Mouse (Mus musculus): ENCODE results near the gene Cela3a. TPM values are rescaled to one million over a fixed set of nuclear protein-coding genes. Genes with fewer than 3 reads are reported as not detected.

The Cela3a gene
- not detected in 2 replicates for polyA plus RNA-seq (2015; fragmentation: Nextera tagmentation; extraction: Ambion mirVana)

DNA sequence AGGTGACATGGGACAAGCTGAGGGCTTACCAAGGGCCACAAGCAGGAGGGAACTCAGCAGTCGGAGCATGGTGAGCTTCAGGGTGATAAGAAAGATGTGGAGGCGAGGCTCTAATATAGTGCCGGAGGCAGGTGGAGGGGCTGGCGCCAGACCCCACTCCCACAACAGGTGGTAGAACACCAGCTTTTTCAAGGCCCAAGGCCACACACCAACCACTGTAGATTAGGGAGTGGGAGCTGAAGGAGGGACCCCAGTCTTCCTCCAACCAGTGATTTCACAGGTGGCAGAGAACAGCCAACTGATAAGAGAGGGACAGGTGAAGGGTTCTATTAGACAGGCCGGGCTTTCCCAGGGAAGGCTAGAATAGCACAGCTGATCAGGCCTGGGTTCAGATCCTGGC, at the start of gene Cela3a:
Cela3a (minus strand) TSS at position 101 of the 400 bp plus-strand sequence.
- no peaks in the 10 kb centered on the region for H3K9me3 ChIP-seq (ENCODE audit: control insufficient read depth, low read length)
- H3K9ac ChIP-seq (ENCODE audit: low read length) = no peak within 1 kb of the TSS
- no peak within 1 kb of the TSS for H3K27ac ChIP-seq (ENCODE audit: low read length)
- H3K27me3 ChIP-seq (ENCODE audit: control insufficient read depth, insufficient read depth, low read depth, low read length) = no peaks in the 10 kb centered on the region
- WGBS = 86% methylated on average over 5 of the region's 5 CpGs
- no peak within 1 kb of the TSS for H3K4me3 ChIP-seq (ENCODE audit: low read length)
- no peaks in the 10 kb centered on the region for H3K36me3 ChIP-seq (ENCODE audit: control insufficient read depth, insufficient read depth, low read length)
- no peak within 1 kb of the TSS for H3K4me2 ChIP-seq (ENCODE audit: low read depth, low read length)
- H3K4me1 ChIP-seq (replicated peaks; ENCODE audit: control insufficient read depth, insufficient read depth, low read length) = no peaks in the 10 kb centered on the region
- ATAC-seq (ENCODE audit: low read depth) = no peak

DNA sequence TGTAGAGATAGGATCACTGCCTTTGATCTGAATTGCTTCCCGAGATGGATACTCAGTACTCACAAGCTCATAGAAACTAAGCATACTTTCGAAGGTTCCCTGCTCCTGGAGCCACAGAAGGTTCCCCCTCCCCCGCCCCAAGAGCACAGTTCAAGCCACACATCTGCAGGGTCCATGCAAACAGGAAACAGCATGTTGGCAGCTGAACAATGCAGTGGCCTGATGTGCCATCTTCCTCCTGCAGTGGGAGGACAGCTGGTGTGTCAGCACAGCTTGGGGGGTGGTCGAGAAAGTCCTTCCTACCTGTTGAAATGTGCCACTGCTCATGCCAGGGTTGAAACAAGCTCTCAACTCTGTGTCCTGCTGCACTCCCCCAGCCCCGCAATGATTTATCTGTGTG, 49.3 kb upstream of the Cela3a start:
- Histone ChIP-seq H3K4me2 (ENCODE audit: low read depth, low read length) (no peak overlapping the region), H3K9me3 (ENCODE audit: control insufficient read depth, low read length) (no peaks in the 10 kb centered on the region), H3K4me3 (ENCODE audit: low read length) (no peak overlapping the region), H3K4me1 (replicated peaks; ENCODE audit: control insufficient read depth, insufficient read depth, low read length) (peaks cover 22% of the 10 kb centered on the region), H3K9ac (ENCODE audit: low read length) (no peak overlapping the region), H3K36me3 (ENCODE audit: control insufficient read depth, insufficient read depth, low read length) (no peaks in the 10 kb centered on the region), H3K27me3 (ENCODE audit: control insufficient read depth, insufficient read depth, low read depth, low read length) (no peaks in the 10 kb centered on the region), H3K27ac (ENCODE audit: low read length) (0 out of 2 replicates have a peak overlapping the region, but pooled peaks have one; percentile 19)
- 36% methylated on average over 5 of the region's 5 CpGs for WGBS
- ATAC-seq (ENCODE audit: low read depth) = no peak

DNA sequence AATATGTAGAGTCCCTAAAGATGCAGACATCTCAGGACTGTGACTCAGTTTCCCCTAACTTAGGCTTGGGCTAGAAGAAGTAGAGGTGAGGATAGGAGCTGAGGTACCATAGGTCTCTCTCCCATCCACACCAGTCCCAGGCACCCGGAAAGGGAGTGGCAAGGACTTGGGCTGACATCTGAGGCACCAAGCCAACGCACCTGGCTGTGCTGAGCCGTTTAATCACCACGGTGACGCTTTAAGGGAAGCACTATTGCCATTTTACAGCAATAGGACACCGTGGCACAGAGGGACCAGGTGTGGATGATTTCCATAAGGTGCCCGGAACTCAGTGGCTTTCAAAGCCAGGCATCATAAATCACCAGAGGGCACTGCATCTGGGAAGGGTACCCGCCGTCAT, 48.7 kb upstream of the Cela3a start:
- no peaks in the 10 kb centered on the region for H3K36me3 ChIP-seq (ENCODE audit: control insufficient read depth, insufficient read depth, low read length)
- ATAC-seq (ENCODE audit: low read depth) = no peak
- no peak overlapping the region for H3K4me2 ChIP-seq (ENCODE audit: low read depth, low read length)
- no peak overlapping the region for H3K9ac ChIP-seq (ENCODE audit: low read length)
- H3K4me1 ChIP-seq (replicated peaks; ENCODE audit: control insufficient read depth, insufficient read depth, low read length) = peaks cover 28% of the 10 kb centered on the region
- no peak overlapping the region for H3K4me3 ChIP-seq (ENCODE audit: low read length)
- no peak overlapping the region for H3K27ac ChIP-seq (ENCODE audit: low read length)
- H3K9me3 ChIP-seq (ENCODE audit: control insufficient read depth, low read length) = no peaks in the 10 kb centered on the region
- H3K27me3 ChIP-seq (ENCODE audit: control insufficient read depth, insufficient read depth, low read depth, low read length) = no peaks in the 10 kb centered on the region
- 68% methylated on average over 9 of the region's 9 CpGs for WGBS

DNA sequence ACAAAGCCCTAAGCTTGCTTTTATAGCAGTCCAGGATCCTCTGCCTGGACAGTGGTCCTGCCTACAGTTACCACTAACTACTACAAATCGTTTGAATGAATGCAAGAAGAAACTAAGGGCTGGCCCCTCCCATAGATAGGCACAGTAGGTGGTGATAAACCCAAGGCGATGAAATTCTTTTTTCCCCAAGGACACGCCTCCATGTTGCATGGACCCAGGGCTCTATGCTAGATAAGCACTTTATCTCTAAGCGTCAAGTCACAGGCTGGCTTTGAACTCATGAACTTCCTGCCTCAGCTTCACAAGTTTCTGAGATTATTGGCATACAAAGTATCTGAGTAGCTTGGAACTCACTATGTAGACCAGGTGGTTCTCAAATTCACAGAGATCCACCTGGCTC, 47.7 kb upstream of the Cela3a start:
- H3K9ac ChIP-seq (ENCODE audit: low read length) = no peak overlapping the region
- H3K4me2 ChIP-seq (ENCODE audit: low read depth, low read length) = no peak overlapping the region
- peaks cover 25% of the 10 kb centered on the region for H3K4me1 ChIP-seq (replicated peaks; ENCODE audit: control insufficient read depth, insufficient read depth, low read length)
- H3K9me3 ChIP-seq (ENCODE audit: control insufficient read depth, low read length) = no peaks in the 10 kb centered on the region
- 57% methylated on average over 4 of the region's 4 CpGs for WGBS
- H3K36me3 ChIP-seq (ENCODE audit: control insufficient read depth, insufficient read depth, low read length) = no peaks in the 10 kb centered on the region
- H3K27me3 ChIP-seq (ENCODE audit: control insufficient read depth, insufficient read depth, low read depth, low read length) = no peaks in the 10 kb centered on the region
- ATAC-seq (ENCODE audit: low read depth) = no peak
- no peak overlapping the region for H3K27ac ChIP-seq (ENCODE audit: low read length)
- no peak overlapping the region for H3K4me3 ChIP-seq (ENCODE audit: low read length)

DNA sequence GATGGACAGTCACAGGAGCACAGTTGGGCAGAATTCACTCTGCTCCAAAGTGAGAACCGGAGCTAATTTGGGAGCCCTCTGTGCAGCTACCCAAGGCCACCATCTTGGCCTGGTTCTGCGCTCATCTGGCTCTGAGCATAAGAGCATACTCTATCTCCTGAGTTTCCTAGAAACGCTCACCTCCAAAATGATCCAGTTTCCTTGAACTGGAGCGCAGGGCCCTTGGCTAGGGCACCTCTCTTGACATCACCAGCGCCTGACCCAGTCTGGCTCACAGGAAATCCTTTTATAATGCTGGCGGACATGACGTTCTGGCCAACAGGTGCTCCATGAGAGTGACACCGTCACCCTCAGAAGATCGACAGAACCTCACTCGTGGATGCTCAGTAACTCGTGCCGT, 47.0 kb upstream of the Cela3a start:
- Histone ChIP-seq H3K27me3 (ENCODE audit: control insufficient read depth, insufficient read depth, low read depth, low read length) (no peaks in the 10 kb centered on the region), H3K4me2 (ENCODE audit: low read depth, low read length) (no peak overlapping the region), H3K9me3 (ENCODE audit: control insufficient read depth, low read length) (no peaks in the 10 kb centered on the region), H3K4me1 (replicated peaks; ENCODE audit: control insufficient read depth, insufficient read depth, low read length) (peaks cover 22% of the 10 kb centered on the region), H3K9ac (ENCODE audit: low read length) (no peak overlapping the region), H3K27ac (ENCODE audit: low read length) (no peak overlapping the region), H3K4me3 (ENCODE audit: low read length) (no peak overlapping the region), H3K36me3 (ENCODE audit: control insufficient read depth, insufficient read depth, low read length) (no peaks in the 10 kb centered on the region)
- WGBS = 73% methylated on average over 12 of the region's 12 CpGs
- ATAC-seq (ENCODE audit: low read depth) = no peak

DNA sequence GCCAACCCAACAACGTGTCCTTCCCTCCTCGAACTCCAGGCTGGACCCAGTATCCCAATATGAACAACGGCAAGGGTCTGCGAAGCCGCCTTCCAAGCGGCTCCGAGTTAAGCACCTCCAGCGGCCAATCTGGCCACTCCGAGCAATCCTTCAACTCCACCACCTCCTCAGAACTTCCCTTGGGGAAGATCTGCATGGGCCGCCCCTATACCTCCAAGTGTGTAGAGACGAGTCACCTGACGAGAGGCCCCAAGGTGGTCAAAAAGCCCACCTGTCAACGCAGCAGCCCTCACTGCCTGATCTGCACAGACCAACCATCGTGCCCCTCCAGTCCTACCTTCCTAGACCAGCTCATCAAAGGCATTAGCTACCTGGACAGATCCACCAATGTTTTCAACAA, 45.0 kb upstream of the Cela3a start:
- Histone ChIP-seq H3K4me1 (replicated peaks; ENCODE audit: control insufficient read depth, insufficient read depth, low read length) (peaks cover 16% of the 10 kb centered on the region), H3K27me3 (ENCODE audit: control insufficient read depth, insufficient read depth, low read depth, low read length) (no peaks in the 10 kb centered on the region), H3K4me2 (ENCODE audit: low read depth, low read length) (no peak overlapping the region), H3K9ac (ENCODE audit: low read length) (no peak overlapping the region), H3K36me3 (ENCODE audit: control insufficient read depth, insufficient read depth, low read length) (no peaks in the 10 kb centered on the region), H3K9me3 (ENCODE audit: control insufficient read depth, low read length) (no peaks in the 10 kb centered on the region), H3K27ac (ENCODE audit: low read length) (no peak overlapping the region), H3K4me3 (ENCODE audit: low read length) (no peak overlapping the region)
- 77% methylated on average over 14 of the region's 14 CpGs for WGBS
- ATAC-seq (ENCODE audit: low read depth) = no peak

DNA sequence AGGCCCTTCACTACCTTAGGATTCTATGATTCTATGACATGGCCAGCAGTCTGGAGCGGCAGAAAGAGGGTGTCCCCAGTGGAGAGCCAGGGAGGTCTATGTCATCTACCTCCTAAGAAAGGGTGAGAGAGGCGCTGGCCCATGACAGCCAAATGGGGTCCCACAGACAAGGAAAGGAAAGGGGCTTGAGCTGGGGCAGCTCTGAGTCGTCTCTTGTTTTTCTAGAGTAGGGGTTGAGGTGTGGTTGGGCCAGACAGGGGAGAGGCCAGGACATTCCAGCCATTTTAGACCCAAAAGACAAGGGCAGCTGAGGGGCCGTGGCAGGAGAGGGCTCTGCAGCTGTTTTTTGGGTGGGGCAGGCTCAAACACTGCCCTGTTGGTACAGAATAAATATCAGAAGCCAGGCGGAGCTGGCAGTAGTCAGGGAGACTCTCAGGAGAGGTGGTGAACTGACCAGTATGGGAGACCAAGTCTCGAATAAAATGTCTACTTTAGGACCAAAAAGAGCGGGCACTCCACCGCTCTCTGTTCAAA, 43.7 kb upstream of the Cela3a start, which contains the start of gene 1700013G24Rik:
1700013G24Rik (plus strand) TSS at position 51 of the 534 bp plus-strand sequence.
- Histone ChIP-seq H3K4me3 (ENCODE audit: low read length) (no peak within 1 kb of the TSS), H3K27ac (ENCODE audit: low read length) (no peak within 1 kb of the TSS), H3K4me1 (replicated peaks; ENCODE audit: control insufficient read depth, insufficient read depth, low read length) (peaks cover 15% of the 10 kb centered on the region), H3K36me3 (ENCODE audit: control insufficient read depth, insufficient read depth, low read length) (no peaks in the 10 kb centered on the region), H3K4me2 (ENCODE audit: low read depth, low read length) (no peak within 1 kb of the TSS), H3K9ac (ENCODE audit: low read length) (no peak within 1 kb of the TSS), H3K27me3 (ENCODE audit: control insufficient read depth, insufficient read depth, low read depth, low read length) (no peaks in the 10 kb centered on the region), H3K9me3 (ENCODE audit: control insufficient read depth, low read length) (no peaks in the 10 kb centered on the region)
- ATAC-seq (ENCODE audit: low read depth) = no peak
- 74% methylated on average over 8 of the region's 8 CpGs for WGBS

DNA sequence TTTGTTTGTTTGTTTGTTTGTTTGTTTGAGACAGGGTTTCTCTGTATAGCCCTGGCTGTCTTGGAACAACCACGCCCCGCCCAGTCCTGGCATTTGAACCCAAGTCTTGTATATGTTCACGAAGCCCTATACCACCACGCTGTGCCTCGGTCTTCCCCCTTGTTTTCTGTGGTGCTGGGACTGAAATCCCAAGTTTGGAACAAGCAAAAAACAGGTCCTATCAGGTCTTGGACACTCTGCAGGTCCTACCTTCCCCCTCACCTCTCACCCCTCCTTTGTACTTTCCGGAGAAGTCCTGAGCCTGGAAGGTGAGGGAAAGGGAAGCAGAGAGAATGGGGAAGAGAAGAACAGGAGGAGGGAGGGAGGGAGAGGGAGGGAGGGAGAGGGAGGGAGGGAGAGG, 42.6 kb upstream of the Cela3a start:
- WGBS = 83% methylated on average over 6 of the region's 6 CpGs
- no peaks in the 10 kb centered on the region for H3K36me3 ChIP-seq (ENCODE audit: control insufficient read depth, insufficient read depth, low read length)
- H3K4me2 ChIP-seq (ENCODE audit: low read depth, low read length) = no peak overlapping the region
- ATAC-seq (ENCODE audit: low read depth) = no peak
- H3K27ac ChIP-seq (ENCODE audit: low read length) = no peak overlapping the region
- no peaks in the 10 kb centered on the region for H3K27me3 ChIP-seq (ENCODE audit: control insufficient read depth, insufficient read depth, low read depth, low read length)
- H3K9ac ChIP-seq (ENCODE audit: low read length) = no peak overlapping the region
- H3K4me1 ChIP-seq (replicated peaks; ENCODE audit: control insufficient read depth, insufficient read depth, low read length) = peaks cover 23% of the 10 kb centered on the region
- no peak overlapping the region for H3K4me3 ChIP-seq (ENCODE audit: low read length)
- no peaks in the 10 kb centered on the region for H3K9me3 ChIP-seq (ENCODE audit: control insufficient read depth, low read length)

DNA sequence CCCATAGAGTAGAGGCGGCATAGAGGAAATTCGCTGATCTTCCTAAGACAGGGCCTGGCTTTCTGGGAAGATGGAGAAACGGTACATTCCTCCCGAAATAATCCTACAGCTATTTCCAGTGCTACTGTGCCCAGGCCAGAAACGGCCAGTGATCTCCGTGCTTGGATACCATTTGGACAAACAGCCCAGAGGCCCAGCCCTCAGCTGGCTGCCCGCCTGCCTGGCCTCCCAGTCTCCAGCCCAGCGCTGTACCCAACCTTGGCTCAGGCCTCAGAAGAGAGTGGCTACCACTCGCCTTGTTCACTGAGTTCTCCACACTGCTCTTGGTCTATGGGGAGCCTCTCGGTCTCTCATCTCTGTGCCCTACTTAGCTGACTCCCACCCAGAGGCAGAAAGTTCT, 40.1 kb upstream of the Cela3a start:
- H3K4me2 ChIP-seq (ENCODE audit: low read depth, low read length) = no peak overlapping the region
- H3K4me3 ChIP-seq (ENCODE audit: low read length) = no peak overlapping the region
- WGBS = 76% methylated on average over 10 of the region's 10 CpGs
- no peaks in the 10 kb centered on the region for H3K27me3 ChIP-seq (ENCODE audit: control insufficient read depth, insufficient read depth, low read depth, low read length)
- no peak overlapping the region for H3K27ac ChIP-seq (ENCODE audit: low read length)
- no peak overlapping the region for H3K9ac ChIP-seq (ENCODE audit: low read length)
- H3K9me3 ChIP-seq (ENCODE audit: control insufficient read depth, low read length) = no peaks in the 10 kb centered on the region
- H3K36me3 ChIP-seq (ENCODE audit: control insufficient read depth, insufficient read depth, low read length) = no peaks in the 10 kb centered on the region
- no peak for ATAC-seq (ENCODE audit: low read depth)
- H3K4me1 ChIP-seq (replicated peaks; ENCODE audit: control insufficient read depth, insufficient read depth, low read length) = peaks cover 23% of the 10 kb centered on the region

DNA sequence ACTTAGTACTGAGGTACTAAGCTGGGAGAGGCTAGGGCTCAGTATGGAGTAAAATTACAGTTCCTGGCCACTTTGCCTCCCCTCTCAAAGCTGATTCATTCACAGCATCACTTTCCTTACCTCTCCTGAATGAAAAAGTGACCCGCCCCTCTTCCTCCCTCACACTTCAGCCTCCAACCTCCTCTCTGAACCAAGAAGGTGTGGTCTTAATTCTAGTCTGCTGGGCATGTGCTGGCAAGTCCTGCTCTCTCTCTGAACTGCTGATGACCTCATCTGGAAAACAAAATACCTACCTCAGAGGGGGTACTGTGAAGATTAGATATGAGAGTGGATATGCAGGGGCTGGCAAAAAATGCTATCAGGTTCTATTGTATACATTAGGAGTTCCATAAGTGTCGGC, 39.5 kb upstream of the Cela3a start:
- H3K36me3 ChIP-seq (ENCODE audit: control insufficient read depth, insufficient read depth, low read length) = no peaks in the 10 kb centered on the region
- H3K9ac ChIP-seq (ENCODE audit: low read length) = no peak overlapping the region
- no peaks in the 10 kb centered on the region for H3K27me3 ChIP-seq (ENCODE audit: control insufficient read depth, insufficient read depth, low read depth, low read length)
- H3K4me3 ChIP-seq (ENCODE audit: low read length) = no peak overlapping the region
- ATAC-seq (ENCODE audit: low read depth) = no peak
- no peaks in the 10 kb centered on the region for H3K9me3 ChIP-seq (ENCODE audit: control insufficient read depth, low read length)
- no peak overlapping the region for H3K4me2 ChIP-seq (ENCODE audit: low read depth, low read length)
- WGBS = 33% methylated on average over 2 of the region's 2 CpGs
- no peak overlapping the region for H3K27ac ChIP-seq (ENCODE audit: low read length)
- peaks cover 23% of the 10 kb centered on the region for H3K4me1 ChIP-seq (replicated peaks; ENCODE audit: control insufficient read depth, insufficient read depth, low read length)

Data from lung, embryonic 16.5 days (tissue).